Mouse (Mus musculus) cerebellum, postnatal 10 days (tissue): ENCODE measurements around the gene Slc6a20a.

Experiments
- DNase-seq, 2 experiments: peaks; one replicate each; pipeline ENCODE4 v3.0.0; 2021; ENCODE audit warnings: mixed read lengths in 2 of 2

Slc6a20a gene

DNA sequence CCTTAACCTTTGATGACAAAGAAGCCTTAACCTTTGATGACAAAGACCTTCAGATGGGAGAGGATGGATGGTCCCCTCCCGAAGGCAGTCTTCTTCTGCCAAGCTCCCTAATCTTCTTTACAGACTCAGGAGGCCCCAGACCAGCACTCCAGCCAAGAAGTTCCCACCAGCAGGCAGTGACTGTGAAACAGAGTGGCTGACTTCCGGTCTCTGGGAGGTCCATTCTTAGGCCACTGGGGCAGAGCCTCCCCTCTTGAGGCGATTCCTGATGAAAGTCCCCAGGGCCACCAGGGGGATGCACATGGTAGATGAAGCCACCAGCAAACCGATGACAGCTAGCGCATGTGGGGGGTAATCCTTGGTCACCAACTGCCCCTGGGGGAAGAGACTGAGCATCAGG is 41.9 kb downstream of the Slc6a20a start:
- DNase-seq = no peak

DNA sequence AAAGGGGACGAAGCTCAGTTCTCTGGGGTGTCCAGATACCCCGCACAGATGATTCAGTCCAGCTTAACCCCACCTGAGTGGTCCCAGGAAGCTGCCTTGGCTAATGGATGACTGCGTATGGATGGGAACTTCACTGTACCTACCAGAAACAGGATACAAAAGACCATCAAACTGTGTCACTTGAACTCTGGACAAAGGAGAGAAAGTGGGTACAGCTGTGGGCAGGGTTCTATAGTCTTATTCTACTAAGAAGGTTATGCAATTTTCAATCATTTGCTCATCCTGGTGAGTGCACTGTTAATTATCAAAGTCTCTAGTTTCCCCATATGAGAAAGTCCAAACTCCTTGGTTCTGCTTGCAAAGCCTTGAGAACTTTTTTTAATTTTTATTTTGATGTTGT is 45.7 kb downstream of the Slc6a20a start:
- no peak for DNase-seq

DNA sequence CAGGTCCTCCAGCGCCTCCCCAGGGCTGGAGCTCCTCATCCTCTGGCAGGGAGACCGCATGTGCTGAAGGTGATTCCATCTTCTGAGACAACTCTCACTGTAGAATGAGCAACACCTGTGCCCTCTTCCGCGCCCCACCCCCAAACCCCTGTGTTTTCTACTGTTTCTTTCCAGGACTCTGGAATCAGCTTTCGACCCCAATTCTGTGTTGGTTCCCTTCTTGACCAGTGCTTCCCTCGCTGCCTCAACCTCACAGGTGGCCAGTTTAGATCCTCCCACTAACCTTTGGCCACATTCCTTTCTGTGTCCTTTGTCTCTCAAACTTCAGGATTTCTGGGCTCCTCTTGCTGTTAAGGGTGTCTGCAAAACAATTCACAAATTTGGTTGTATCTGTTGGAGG is 46.4 kb downstream of the Slc6a20a start, which contains the start of gene Slc6a20b:
Gene Slc6a20b (minus strand): TSS at position 285 of the 400 bp plus-strand sequence.
- DNase-seq = no peak

DNA sequence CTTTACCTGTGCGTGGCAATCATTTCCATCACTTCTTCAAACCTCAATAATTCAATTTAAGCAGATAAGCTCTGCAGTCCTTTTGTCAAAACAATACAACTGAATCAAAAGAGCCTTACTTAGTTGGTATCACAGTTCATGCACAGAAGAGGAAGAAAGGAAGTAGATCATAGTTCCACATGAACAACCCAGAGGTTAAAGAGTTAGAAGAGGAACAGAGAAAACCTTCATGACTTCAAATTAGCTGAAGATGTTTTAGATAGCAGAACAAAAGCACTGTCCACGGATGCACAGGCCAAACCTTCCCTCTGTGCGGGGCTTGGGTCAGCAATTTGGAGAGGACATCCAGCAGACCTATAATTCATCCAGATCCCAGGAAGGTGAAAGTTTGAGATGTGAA is 47.0 kb downstream of the Slc6a20a start:
- DNase-seq = no peak

DNA sequence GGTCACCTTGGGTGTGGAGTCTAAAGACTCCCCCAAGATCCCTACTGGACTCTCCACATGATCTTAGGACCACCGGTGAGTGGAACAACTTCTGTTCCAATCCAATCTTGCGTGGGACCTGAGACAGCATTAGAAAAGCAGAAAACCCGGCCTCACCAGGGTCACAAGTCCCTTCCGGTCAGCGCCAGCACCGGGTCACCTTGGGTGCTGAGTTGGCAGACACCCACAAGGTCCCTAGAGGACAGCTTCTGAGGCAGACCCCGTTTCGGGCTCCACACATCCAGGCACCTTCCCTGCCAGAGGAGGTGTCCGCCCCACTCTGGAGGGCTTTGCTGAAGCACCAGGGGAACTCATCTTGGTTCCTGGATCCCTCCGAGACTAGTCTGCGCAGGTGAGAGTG is 52.9 kb downstream of the Slc6a20a start:
- DNase-seq = no peak

DNA sequence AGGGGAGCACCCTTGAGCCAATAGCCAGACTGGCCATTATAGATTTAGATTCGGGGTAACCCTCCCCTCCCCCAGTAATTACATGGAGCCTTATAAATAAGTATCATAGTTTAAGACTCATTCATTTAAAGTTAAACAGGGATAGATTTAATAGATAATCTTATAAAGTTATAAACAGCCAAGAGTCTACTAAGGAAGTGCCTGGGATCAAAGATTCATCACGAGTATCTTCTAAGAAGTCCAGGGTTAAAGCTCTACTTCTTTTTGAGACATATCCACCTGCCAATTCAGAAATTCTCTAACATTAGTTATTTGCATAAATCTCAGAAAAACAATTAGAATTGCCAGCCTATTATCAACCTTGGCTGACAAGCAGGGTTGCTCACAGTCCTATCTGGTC is 53.9 kb downstream of the Slc6a20a start:
- DNase-seq = no peak

DNA sequence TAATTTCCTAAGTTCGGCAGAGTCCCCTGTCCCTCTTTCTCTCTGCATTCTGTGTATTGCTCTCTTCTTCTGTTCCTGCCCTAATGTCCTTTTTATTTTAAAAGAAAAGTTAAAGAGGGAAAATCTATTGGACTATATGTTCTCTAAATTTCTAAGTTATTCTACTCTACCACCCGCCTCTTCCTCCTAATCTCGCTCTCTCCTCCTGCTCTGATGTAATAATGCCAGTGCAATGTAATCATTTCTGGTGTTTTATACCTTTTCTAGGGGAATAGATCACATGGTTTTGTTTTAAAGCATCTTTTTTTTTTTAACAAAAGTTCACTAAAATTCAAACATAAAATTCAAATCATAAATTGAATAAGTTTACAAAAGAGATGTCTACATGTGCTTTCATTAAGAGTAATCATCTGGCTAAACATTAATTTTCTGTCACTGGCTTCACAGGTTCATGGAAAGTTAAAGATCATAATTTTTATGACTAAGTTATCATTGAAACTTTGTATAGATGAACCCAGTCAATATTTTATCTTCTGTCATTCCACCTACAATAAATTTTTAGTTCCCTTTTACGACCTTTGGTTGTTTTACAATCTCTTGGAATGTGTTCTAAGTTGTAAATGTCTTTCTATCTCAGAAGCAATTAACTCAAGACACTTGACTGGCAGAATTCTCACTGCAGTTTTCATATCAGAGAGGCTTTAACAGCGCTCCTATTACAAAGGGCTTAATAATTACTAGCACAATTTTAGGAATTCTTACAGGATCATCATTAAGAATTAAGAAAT is 58.2 kb downstream of the Slc6a20a start:
- no peak for DNase-seq

DNA sequence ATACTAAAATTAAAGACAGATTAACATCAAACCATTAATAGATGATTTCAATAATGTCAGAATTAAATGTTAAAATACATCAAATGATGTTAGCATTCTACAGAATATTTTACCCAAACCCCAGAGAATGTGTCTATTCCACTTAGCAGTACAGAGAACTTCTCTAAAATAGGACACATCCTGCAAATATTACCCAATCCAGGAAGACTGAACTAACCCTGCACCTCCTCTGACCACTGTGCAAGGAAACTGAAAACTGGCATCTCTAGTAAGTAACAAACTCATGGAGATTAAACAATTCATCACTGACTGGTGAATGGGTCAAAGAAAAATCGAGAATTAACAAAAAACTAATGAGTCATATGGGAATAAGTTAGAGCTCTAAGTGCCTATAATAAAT is 77.2 kb downstream of the Slc6a20a start:
- no peak for DNase-seq

DNA sequence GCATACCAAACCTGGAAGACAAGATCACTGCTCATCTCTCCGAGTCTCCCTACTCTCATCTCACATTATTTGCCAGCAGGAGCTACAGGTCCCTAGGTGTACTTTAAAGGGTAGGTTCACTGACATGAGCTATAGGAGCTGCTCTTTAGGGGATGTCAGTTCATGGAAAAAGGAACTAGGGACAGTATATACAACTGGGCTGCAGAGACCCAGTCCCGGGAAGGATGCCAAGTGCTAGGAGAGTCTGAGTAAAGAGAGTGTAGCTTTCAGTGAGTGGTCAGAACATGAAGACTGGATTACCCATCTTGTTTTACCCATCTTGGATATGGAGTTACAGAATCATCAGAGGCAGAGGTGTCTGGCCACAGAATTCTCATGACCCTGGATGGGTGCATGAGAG is 81.3 kb downstream of the Slc6a20a start:
- DNase-seq = peak in 1 of 2 experiments; percentile 10

DNA sequence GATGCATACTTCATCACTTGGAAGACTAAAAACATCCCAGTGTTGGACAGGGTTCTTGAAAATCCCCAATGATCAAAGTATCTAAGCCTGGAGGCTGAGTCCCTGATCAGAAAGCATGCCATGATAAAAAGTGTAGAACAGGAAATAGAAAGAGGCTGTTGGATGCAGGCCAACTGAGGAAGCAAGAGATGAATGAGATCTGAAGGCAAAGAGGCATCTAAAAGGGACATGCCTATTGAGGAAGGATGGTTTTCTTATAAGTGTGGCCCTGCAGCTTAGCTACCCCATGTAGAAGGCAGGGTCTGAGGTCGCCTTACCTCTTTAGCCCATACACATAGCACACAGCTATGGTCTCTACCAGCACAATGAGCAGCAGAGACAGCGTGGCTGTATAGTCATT is 81.8 kb downstream of the Slc6a20a start:
- DNase-seq = no peak

DNA sequence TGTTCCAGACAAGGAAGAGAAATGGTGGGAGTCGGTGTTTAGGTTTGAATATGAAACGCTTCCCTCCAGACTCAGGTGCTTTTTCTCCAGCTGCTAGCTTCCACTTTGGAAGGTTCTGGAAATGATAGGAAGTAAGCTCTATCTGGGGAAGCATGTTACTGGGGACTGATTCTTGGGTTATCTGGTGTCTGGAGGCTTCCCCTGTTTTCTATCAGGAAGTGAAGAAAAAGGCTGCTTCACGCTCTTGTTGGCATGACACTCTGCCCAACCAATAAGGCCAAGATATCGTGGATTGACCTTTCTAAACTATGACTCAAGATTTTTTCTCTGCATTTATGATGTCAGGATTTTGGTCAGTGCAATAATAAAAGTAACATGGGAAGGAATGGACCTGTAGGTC is 83.5 kb downstream of the Slc6a20a start:
- no peak for DNase-seq

DNA sequence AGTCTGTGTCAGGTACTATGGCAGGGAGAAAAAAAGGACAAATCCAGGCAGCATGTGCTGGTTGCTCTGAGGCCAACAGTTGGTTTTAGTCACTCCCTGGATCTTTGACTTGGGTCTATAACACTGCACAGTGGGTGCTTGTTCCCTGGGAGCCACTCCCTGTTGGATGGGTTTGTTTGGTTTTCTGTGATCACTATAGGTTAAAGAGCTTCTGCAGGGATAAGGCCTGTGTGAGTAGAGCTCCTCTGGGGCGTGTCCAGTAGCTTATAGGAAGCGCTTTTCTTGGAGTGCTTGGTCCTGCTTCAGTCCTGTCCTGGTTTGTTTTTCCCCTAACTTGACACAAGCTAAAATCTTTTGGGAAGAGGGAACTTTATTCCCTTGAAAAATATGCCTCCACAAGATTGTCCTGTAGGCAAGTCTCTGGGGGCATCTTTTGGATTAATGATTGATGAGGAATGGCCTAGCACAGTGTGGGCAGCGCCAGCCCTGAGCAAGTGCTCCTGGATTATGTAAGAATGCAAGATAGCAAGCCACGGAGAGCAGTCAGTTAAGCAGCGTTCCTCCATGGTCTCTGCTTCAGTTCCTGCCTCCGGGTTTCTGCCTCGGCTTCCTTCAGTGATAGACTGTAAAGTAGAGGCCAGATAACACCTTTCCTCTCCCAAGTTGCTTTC is 89.3 kb downstream of the Slc6a20a start:
- DNase-seq = no peak
